Mouse (Mus musculus) cerebellum, adult 2 months (tissue): ENCODE measurements around the gene Tomm5.

Experiments used
- CTCF ChIP-seq: fragments of 200-500 bp; IDR thresholded peaks from 2 replicates; pipeline ENCODE4 v1.5.1; 2011; ENCODE audit warnings: low read depth, mild to moderate bottlenecking, control low read depth, low read length, moderate library complexity, borderline replicate concordance; ENCODE audit not compliant: insufficient read depth
- POLR2A ChIP-seq: fragments of 200-500 bp; IDR thresholded peaks from 2 replicates; pipeline ENCODE4 v1.6.1; 2011; ENCODE audit warnings: low read length, control low read depth, borderline replicate concordance; ENCODE audit not compliant: insufficient read depth

GRCm38 (mm10) chr4:45073544-45073943 is 34.4 kb downstream of the Tomm5 start:
- no peak for TF ChIP-seq CTCF
- TF ChIP-seq POLR2A: no peak
